Mouse (Mus musculus) bone marrow macrophage, adult 2 months (primary cell): ENCODE measurements around the gene 2810408A11Rik. TPM values are rescaled to one million over a fixed set of nuclear protein-coding genes. Genes with fewer than 3 reads are reported as not detected.
A peak's percentile ranks its signal among the peaks of the same experiment; 100 is the strongest.

Experiments
- H3K27ac ChIP-seq: 2 replicates; pipeline ENCODE4 v1.5.1; 2012; ENCODE audit warnings: low read depth, low read length; ENCODE audit not compliant: insufficient read depth
- H3K4me1 ChIP-seq: 2 replicates; pipeline ENCODE4 v1.6.1; 2012; ENCODE audit warnings: low read length; ENCODE audit not compliant: control insufficient read depth, insufficient read depth
- H3K4me3 ChIP-seq: 2 replicates; pipeline ENCODE4 v1.5.1; 2012; ENCODE audit warnings: mild to moderate bottlenecking, low read length, moderate library complexity; ENCODE audit not compliant: insufficient read depth
- CTCF ChIP-seq: IDR thresholded peaks from 2 replicates; pipeline ENCODE4 v1.5.1; 2012; ENCODE audit warnings: low read depth, mild to moderate bottlenecking, low read length, moderate library complexity
- POLR2A ChIP-seq: IDR thresholded peaks from 2 replicates; pipeline ENCODE4 v1.6.1; 2012; ENCODE audit warnings: mild to moderate bottlenecking, low read depth, low read length, borderline replicate concordance
- polyA plus RNA-seq: library from polyadenylated mRNA; stranded (reverse); fragments of >200 nt; gene quantifications from 2 replicates; pipeline ENCODE4 v1.2.4, GENCODE M21; 2012; ENCODE audit not compliant: missing spikeins, insufficient read depth, insufficient read length

Gene 2810408A11Rik
- polyA plus RNA-seq, 1 experiment, result not detected

DNA sequence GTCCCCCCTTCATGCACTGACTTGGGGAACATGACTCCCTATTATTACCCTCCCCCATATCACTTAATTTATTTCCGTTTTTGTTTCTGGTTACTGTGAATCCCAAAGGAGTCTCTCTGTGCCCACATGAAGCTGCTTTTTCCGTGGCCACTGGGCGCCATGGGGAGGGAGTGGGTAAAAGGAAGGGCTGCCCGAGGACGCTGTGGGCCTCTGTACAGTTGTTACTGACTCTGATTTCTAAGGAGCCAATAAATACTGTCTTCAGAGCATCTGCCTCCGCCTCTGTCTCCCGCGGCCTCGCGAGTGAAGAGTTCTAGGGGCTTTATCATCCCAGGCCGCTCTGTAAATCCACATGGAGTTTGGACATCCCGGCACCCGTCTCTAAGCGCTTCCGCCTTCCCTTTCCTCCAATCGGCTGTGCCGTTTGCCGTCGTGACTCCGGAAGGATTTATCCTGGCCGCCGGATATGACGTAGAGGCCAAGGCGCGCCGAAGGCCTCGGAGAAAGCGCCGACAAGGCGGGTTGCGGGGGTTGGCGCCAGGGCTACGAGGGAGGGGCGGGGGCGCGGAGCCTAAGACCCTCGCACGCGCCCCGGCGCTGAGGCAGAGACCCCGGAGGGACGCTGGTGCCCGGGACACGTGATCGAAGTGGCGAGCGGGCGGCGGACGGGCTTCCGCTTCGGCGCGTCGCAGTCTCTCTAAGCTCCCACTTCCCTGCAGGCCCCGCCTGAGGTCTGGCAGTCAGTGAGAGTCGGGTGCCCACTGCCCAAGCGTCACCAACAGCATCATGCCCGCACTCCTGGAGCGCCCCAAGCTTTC, 13.0 kb upstream of the 2810408A11Rik start, which contains the start of gene Gps2:
Gps2 (plus strand) TSS at position 335 of the 818 bp plus-strand sequence.
- H3K4me3 ChIP-seq, result peak within 1 kb of the TSS; percentile 69
- TF ChIP-seq CTCF (no peak), POLR2A (no peak)
- H3K27ac ChIP-seq, result peak within 1 kb of the TSS; percentile 59
- H3K4me1 ChIP-seq, result peaks cover 24% of the 10 kb centered on the region

GRCm38 (mm10) chr11:69912716-69913530, 12.1 kb upstream of the 2810408A11Rik start:
- H3K4me1 ChIP-seq, result peaks cover 16% of the 10 kb centered on the region

GRCm38 (mm10) chr11:69911701-69912100, 10.9 kb upstream of the 2810408A11Rik start:
- H3K4me3 ChIP-seq, result no peak overlapping the region
- TF ChIP-seq CTCF, result no peak
- TF ChIP-seq POLR2A, result no peak
- peaks cover 11% of the 10 kb centered on the region for H3K4me1 ChIP-seq
- H3K27ac ChIP-seq, result no peak overlapping the region

More at GRCm38 (mm10) chr11:69912716-69913530, 12.1 kb upstream of the 2810408A11Rik start:
- Histone ChIP-seq H3K27ac (no peak overlapping the region; the same call in 1 of the 2 replicates), H3K4me3 (peak overlapping the region; percentile 69)
- TF ChIP-seq POLR2A, result no peak
- no peak for TF ChIP-seq CTCF

- TF ChIP-seq CTCF (no peak), POLR2A (no peak)
- H3K4me3 ChIP-seq, result no peak overlapping the region
- peaks cover 6% of the 10 kb centered on the region for H3K4me1 ChIP-seq
- no peak overlapping the region for H3K27ac ChIP-seq
Observed at GRCm38 (mm10) chr11:69910781-69911560, 10.2 kb upstream of the 2810408A11Rik start.

GRCm38 (mm10) chr11:69910177-69910576, 9.4 kb upstream of the 2810408A11Rik start:
- TF ChIP-seq POLR2A, result no peak
- TF ChIP-seq CTCF, result no peak
- Histone ChIP-seq H3K27ac (no peak overlapping the region), H3K4me1 (peaks cover 3% of the 10 kb centered on the region; the same call in 1 of the 2 replicates), H3K4me3 (no peak overlapping the region)

DNA sequence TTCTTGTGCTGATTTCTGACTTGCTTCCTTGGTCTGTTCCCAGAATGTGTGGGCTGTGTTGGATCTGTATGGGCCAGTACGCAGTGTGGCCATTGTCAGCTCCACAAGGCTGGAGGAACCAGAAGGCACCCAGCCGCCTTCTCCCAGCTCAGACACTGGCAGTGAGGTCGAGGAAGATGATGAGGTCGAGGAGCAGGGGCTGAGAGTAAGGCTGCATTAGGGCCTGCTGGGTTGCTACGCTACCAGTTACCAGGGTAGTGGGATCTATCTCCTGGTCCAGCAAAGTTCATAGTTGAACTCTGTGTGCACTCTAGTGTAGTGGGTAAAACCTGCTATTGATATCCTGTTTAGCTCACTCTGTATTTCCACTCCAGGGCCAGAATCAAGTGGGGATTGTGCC, 8.4 kb upstream of the 2810408A11Rik start:
- Histone ChIP-seq H3K4me3 (no peak overlapping the region), H3K27ac (no peak overlapping the region)
- no peak for TF ChIP-seq CTCF
- no peak for TF ChIP-seq POLR2A

GRCm38 (mm10) chr11:69908645-69909044, 7.9 kb upstream of the 2810408A11Rik start:
- H3K4me3 ChIP-seq, result no peak overlapping the region
- peaks cover 3% of the 10 kb centered on the region; the same call in 1 of the 2 replicates for H3K4me1 ChIP-seq
- no peak overlapping the region for H3K27ac ChIP-seq
- TF ChIP-seq POLR2A (no peak), CTCF (no peak)

More for the DNA sequence above, 8.4 kb upstream of the 2810408A11Rik start:
- peaks cover 3% of the 10 kb centered on the region; the same call in 1 of the 2 replicates for H3K4me1 ChIP-seq

DNA sequence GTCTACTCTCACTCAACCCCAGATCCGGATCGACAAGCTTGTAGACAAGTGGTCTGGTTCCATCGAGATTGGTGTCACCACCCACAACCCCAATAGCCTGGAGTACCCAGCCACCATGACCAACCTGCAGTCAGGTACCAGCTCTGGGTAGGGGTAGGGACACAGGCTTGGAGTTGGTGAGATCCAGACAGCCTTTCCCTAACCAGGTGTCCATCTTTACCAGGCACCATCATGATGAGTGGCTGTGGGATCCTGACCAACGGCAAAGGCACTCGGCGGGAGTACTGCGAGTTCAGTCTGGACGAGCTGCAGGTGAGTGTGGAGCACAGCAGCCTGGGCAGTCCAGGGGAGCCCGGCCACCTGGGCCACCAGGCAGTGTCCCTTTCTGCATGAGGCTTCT, 3.5 kb upstream of the 2810408A11Rik start:
- TF ChIP-seq CTCF (no peak), POLR2A (no peak)
- H3K27ac ChIP-seq, result no peak overlapping the region
- H3K4me3 ChIP-seq, result no peak overlapping the region

GRCm38 (mm10) chr11:69902972-69903371, 2.2 kb upstream of the 2810408A11Rik start:
- Histone ChIP-seq H3K27ac (no peak overlapping the region), H3K4me3 (peak overlapping the region; percentile 72), H3K4me1 (peaks cover 4% of the 10 kb centered on the region; the same call in 1 of the 2 replicates)
- no peak for TF ChIP-seq CTCF
- no peak for TF ChIP-seq POLR2A

More for the DNA sequence above, 3.5 kb upstream of the 2810408A11Rik start:
- peaks cover 4% of the 10 kb centered on the region; the same call in 1 of the 2 replicates for H3K4me1 ChIP-seq
